Mouse (Mus musculus) CH12.LX (cell line): ENCODE measurements around the gene Nav3. TPM values are rescaled to one million over a fixed set of nuclear protein-coding genes. Genes with fewer than 3 reads are reported as not detected.
"Not testable (repeated sequence)": the region's sequence is repeated elsewhere in the genome, so short reads cannot be mapped to it uniquely, and the experiment has no call there.

Source experiments
- DNase-seq: peaks from one replicate; pipeline ENCODE4 v3.0.0-alpha.2; 2013; ENCODE audit errors: extremely low read depth
- H3K27ac ChIP-seq: 2 replicates; pipeline ENCODE4 v1.5.1; 2012; ENCODE audit warnings: low read depth, mild to moderate bottlenecking, control low read depth, moderate library complexity; ENCODE audit not compliant: insufficient read depth
- H3K27me3 ChIP-seq: replicated peaks from 2 replicates; pipeline ENCODE3; 2012; ENCODE audit warnings: inconsistent platforms
- H3K36me3 ChIP-seq, 2 experiments: replicated peaks in 1 of 2; 2 replicates each; pipeline versions ENCODE3 to v1.6.1; 2012; ENCODE audit warnings: inconsistent platforms in 1 of 2, low read length in 1 of 2, mild to moderate bottlenecking in 1 of 2, mixed read lengths in 1 of 2, moderate library complexity in 1 of 2; ENCODE audit not compliant: control insufficient read depth in 1 of 2, insufficient read depth in 1 of 2
- H3K4me1 ChIP-seq, 2 experiments: 2 replicates each; pipeline ENCODE4 v1.6.1; 2012; ENCODE audit warnings: inconsistent platforms in 1 of 2, moderate library complexity in 1 of 2; ENCODE audit not compliant: insufficient read depth in 2 of 2, control insufficient read depth in 1 of 2
- H3K4me2 ChIP-seq: 2 replicates; pipeline ENCODE4 v1.6.1; 2012; ENCODE audit warnings: low read depth, mild to moderate bottlenecking, control low read depth; ENCODE audit not compliant: poor library complexity, insufficient read depth, severe bottlenecking
- H3K4me3 ChIP-seq, 3 experiments: fragments of 150-350 bp in 1 of 3; sonication (generic) in 1 of 3; replicated peaks in 1 of 3; 2 replicates each; pipeline versions ENCODE3 to v1.5.1; 2011 to 2012; ENCODE audit warnings: low read depth in 2 of 3, low read length in 2 of 3, mild to moderate bottlenecking in 2 of 3, moderate library complexity in 2 of 3, control low read depth in 1 of 3, improper control_type of control experiment in 1 of 3, inconsistent platforms in 1 of 3, mixed read lengths in 1 of 3; ENCODE audit not compliant: poor library complexity in 1 of 3
- H3K79me2 ChIP-seq: replicated peaks from 2 replicates; pipeline ENCODE4 v1.6.1; 2012; ENCODE audit warnings: mild to moderate bottlenecking, moderate library complexity; ENCODE audit not compliant: control insufficient read depth, poor library complexity, insufficient read depth, severe bottlenecking; ENCODE audit errors: extremely low read depth
- H3K9ac ChIP-seq: 2 replicates; pipeline ENCODE4 v1.6.1; 2012; ENCODE audit warnings: low read depth, mild to moderate bottlenecking, control low read depth, moderate library complexity; ENCODE audit not compliant: insufficient read depth
- H3K9me3 ChIP-seq: replicated peaks from 2 replicates; pipeline ENCODE3; 2012; ENCODE audit warnings: low read length, inconsistent platforms, mixed read lengths
- BHLHE40 ChIP-seq: IDR thresholded peaks from 2 replicates; pipeline ENCODE4 v1.6.1; 2011; ENCODE audit warnings: mild to moderate bottlenecking, low read depth, low read length, improper control_type of control experiment
- CHD2 ChIP-seq: IDR thresholded peaks from 2 replicates; pipeline ENCODE4 v1.6.1; 2011; ENCODE audit warnings: low read length, improper control_type of control experiment
- CTCF ChIP-seq, 2 experiments: IDR thresholded peaks in 1 of 2; conservative IDR thresholded peaks in 1 of 2; 2 replicates each; pipeline ENCODE4 v1.5.1; 2011 to 2012; ENCODE audit warnings: low read depth in 2 of 2, low read length in 2 of 2, improper control_type of control experiment in 1 of 2, inconsistent platforms in 1 of 2, mild to moderate bottlenecking in 1 of 2, moderate library complexity in 1 of 2
- E2F4 ChIP-seq: IDR thresholded peaks from 2 replicates; pipeline ENCODE4 v1.6.1; 2011; ENCODE audit warnings: low read depth, low read length, improper control_type of control experiment; ENCODE audit not compliant: insufficient replicate concordance
- EP300 ChIP-seq: IDR thresholded peaks from 2 replicates; pipeline ENCODE4 v1.6.1; 2011; ENCODE audit warnings: low read length, improper control_type of control experiment
- ETS1 ChIP-seq: conservative IDR thresholded peaks from 2 replicates; pipeline ENCODE4 v1.6.1; 2012; ENCODE audit warnings: low read depth, mild to moderate bottlenecking, inconsistent platforms, low read length, improper control_type of control experiment, moderate library complexity
- GABPA ChIP-seq: IDR thresholded peaks from 2 replicates; pipeline ENCODE4 v1.6.1; 2012; ENCODE audit warnings: low read depth, low read length, improper control_type of control experiment, inconsistent platforms; ENCODE audit not compliant: insufficient replicate concordance
- HCFC1 ChIP-seq: IDR thresholded peaks from 2 replicates; pipeline ENCODE4 v1.6.1; 2012; ENCODE audit warnings: low read depth, mild to moderate bottlenecking, inconsistent platforms, low read length, improper control_type of control experiment
- IRF4 ChIP-seq: IDR thresholded peaks from 2 replicates; pipeline ENCODE4 v1.6.1; 2014; ENCODE audit warnings: low read depth, mild to moderate bottlenecking, inconsistent platforms, low read length, improper control_type of control experiment
- JUN ChIP-seq: IDR thresholded peaks from 2 replicates; pipeline ENCODE4 v1.6.1; 2011; ENCODE audit warnings: low read depth, mild to moderate bottlenecking, low read length, improper control_type of control experiment, moderate library complexity; ENCODE audit not compliant: insufficient read depth
- MAX ChIP-seq: IDR thresholded peaks from 2 replicates; pipeline ENCODE4 v1.6.1; 2011; ENCODE audit warnings: low read length, improper control_type of control experiment
- MXI1 ChIP-seq: IDR thresholded peaks from 2 replicates; pipeline ENCODE4 v1.6.1; 2011; ENCODE audit warnings: mild to moderate bottlenecking, low read depth, low read length, improper control_type of control experiment
- PAX5 ChIP-seq: IDR thresholded peaks from 2 replicates; pipeline ENCODE4 v1.6.1; 2012; ENCODE audit warnings: low read length, inconsistent platforms, mixed read lengths
- POLR2A ChIP-seq: IDR thresholded peaks from 2 replicates; pipeline ENCODE4 v1.6.1; 2011; ENCODE audit warnings: low read depth, mild to moderate bottlenecking, improper control_type of control experiment, low read length
- POLR2AphosphoS2 ChIP-seq: IDR thresholded peaks from 2 replicates; pipeline ENCODE4 v1.6.1; 2011; ENCODE audit warnings: low read depth, low read length, improper control_type of control experiment
- RCOR1 ChIP-seq: conservative IDR thresholded peaks from 2 replicates; pipeline ENCODE4 v1.6.1; 2012; ENCODE audit warnings: low read depth, mild to moderate bottlenecking, inconsistent platforms, low read length, improper control_type of control experiment
- SIN3A ChIP-seq: IDR thresholded peaks from 2 replicates; pipeline ENCODE4 v1.6.1; 2012; ENCODE audit warnings: low read length, improper control_type of control experiment, inconsistent platforms
- UBTF ChIP-seq: IDR thresholded peaks from 2 replicates; pipeline ENCODE4 v1.6.1; 2012; ENCODE audit warnings: low read depth, mild to moderate bottlenecking, inconsistent platforms, low read length, improper control_type of control experiment, moderate library complexity
- ZC3H11A ChIP-seq: IDR thresholded peaks from 2 replicates; pipeline ENCODE4 v1.6.1; 2012; ENCODE audit warnings: low read depth, mild to moderate bottlenecking, inconsistent platforms, low read length, improper control_type of control experiment
- ZKSCAN1 ChIP-seq: IDR thresholded peaks from 2 replicates; pipeline ENCODE4 v1.6.1; 2012; ENCODE audit warnings: low read depth, inconsistent platforms, low read length, improper control_type of control experiment, borderline replicate concordance
- dilution Hi-C: fragments of 300-500 bp; cut with MboI; formaldehyde crosslinking; loops from 2 replicates; pipeline ENCODE4 v1.14.3; 2020; ENCODE audit warnings: low sequenced_read_pairs; ENCODE audit not compliant: extremely low pct_unique_long_range_greater_than_20kb, extremely low pct_ligation_motif_present
- in situ Hi-C: fragments of 300-500 bp; cut with MboI; formaldehyde crosslinking; loops from 3 replicates; pipeline ENCODE4 v1.14.3; 2019; ENCODE audit warnings: low sequenced_read_pairs, low pct_ligation_motif_present, low pct_unique_long_range_greater_than_20kb, mixed read lengths
- polyA plus RNA-seq: library from polyadenylated mRNA; unstranded; fragments of >175 nt; gene quantifications from 2 replicates; pipeline ENCODE4 v1.2.1, GENCODE M21; 2012; ENCODE audit warnings: low read depth; ENCODE audit not compliant: insufficient read length
- total RNA-seq, 2 experiments: library from RNA; depleted of rRNA; stranded (reverse); fragments of 300-350 nt in 1 of 2; fragments of >200 nt in 1 of 2; gene quantifications; 2 replicates each; pipeline ENCODE4 v1.2.3; 2012 to 2014

Gene Nav3
- total and polyA plus RNA-seq, 3 experiments: 0.03 TPM; not detected in 2

- Histone ChIP-seq H3K36me3 (no peaks in the 10 kb centered on the region), H3K27me3 (no peaks in the 10 kb centered on the region), H3K9ac (no peak overlapping the region), H3K27ac (no peak overlapping the region), H3K4me3 (no peak overlapping the region), H3K79me2 (no peaks in the 10 kb centered on the region), H3K4me2 (no peak overlapping the region), H3K9me3 (peaks cover 26% of the 10 kb centered on the region), H3K4me1 (no peaks in the 10 kb centered on the region)
- no peak for DNase-seq
- in situ Hi-C loops (no loop called here), dilution Hi-C loops (no loop called here)
- TF ChIP-seq CHD2 (no peak), GABPA (no peak), ETS1 (no peak), E2F4 (no peak), EP300 (no peak), HCFC1 (no peak), BHLHE40 (no peak), ZC3H11A (no peak), MXI1 (no peak), ZKSCAN1 (no peak), RCOR1 (no peak), UBTF (no peak), CTCF (conservative IDR thresholded peaks at IDR 0.05 in 1 of 2, IDR thresholded peaks at IDR 0.05 in 1 of 2; ENCODE audit: low read depth in 2 of 2, low read length in 2 of 2) (no peak), PAX5 (no peak), JUN (no peak), POLR2AphosphoS2 (no peak), POLR2A (no peak), IRF4 (no peak), SIN3A (no peak), MAX (no peak)
These were observed 69.4 kb downstream of the Nav3 start for GRCm38 (mm10) chr10:110386476-110387197.

- peaks cover 26% of the 10 kb centered on the region for H3K9me3 ChIP-seq
- H3K4me1 ChIP-seq, H3K36me3 ChIP-seq, in situ Hi-C loops, H3K4me3 ChIP-seq, H3K4me2 ChIP-seq, H3K79me2 ChIP-seq, H3K27ac ChIP-seq, H3K9ac ChIP-seq, H3K27me3 ChIP-seq, DNase-seq, dilution Hi-C loops: not testable (repeated sequence)
These were observed 72.3 kb downstream of the Nav3 start for GRCm38 (mm10) chr10:110383506-110384229.
